Mouse (Mus musculus): ENCODE measurements at regions not wholly inside any gene's neighbourhood (a gene's known extent, or its start where the extent isn't known, plus 50 kb on each side); places are given as distances from the start of the nearest gene placed in this dataset.

- H3K36me3 ChIP-seq, result no peaks in the 10 kb centered on the region
- H3K27me3 ChIP-seq (replicated peaks), result no peaks in the 10 kb centered on the region
- no peak overlapping the region for H3K27ac ChIP-seq (replicated peaks)
- no peak overlapping the region for H3K9ac ChIP-seq (replicated peaks)
- ATAC-seq (ENCODE audit: low FRiP score), result no peak
- no peak overlapping the region for H3K4me2 ChIP-seq
- WGBS, result 32% methylated on average over 2 of the region's 2 CpGs
- H3K4me3 ChIP-seq (replicated peaks), result no peak overlapping the region
- H3K9me3 ChIP-seq (replicated peaks), result no peaks in the 10 kb centered on the region
- no peaks in the 10 kb centered on the region for H3K4me1 ChIP-seq
These were observed 62.5 kb downstream of the Rad51ap2 start for GRCm38 (mm10) chr12:11518379-11518778.

GRCm38 (mm10) chr12:11562891-11563290 lies 107.0 kb downstream of the Rad51ap2 start:
- H3K4me3 ChIP-seq (replicated peaks), result no peak overlapping the region
- H3K9me3 ChIP-seq (replicated peaks), result no peaks in the 10 kb centered on the region
- H3K4me2 ChIP-seq, result no peak overlapping the region
- H3K27ac ChIP-seq (replicated peaks), result no peak overlapping the region
- 86% methylated on average over 6 of the region's 6 CpGs for WGBS
- no peak overlapping the region for H3K9ac ChIP-seq (replicated peaks)
- ATAC-seq (ENCODE audit: low FRiP score), result no peak
- no peaks in the 10 kb centered on the region for H3K27me3 ChIP-seq (replicated peaks)
- H3K36me3 ChIP-seq, result no peaks in the 10 kb centered on the region
- no peaks in the 10 kb centered on the region for H3K4me1 ChIP-seq

- H3K4me2 ChIP-seq, result no peak overlapping the region
- no peaks in the 10 kb centered on the region for H3K9me3 ChIP-seq (replicated peaks)
- H3K4me3 ChIP-seq (replicated peaks), result no peak overlapping the region
- H3K4me1 ChIP-seq, result no peaks in the 10 kb centered on the region
- no peaks in the 10 kb centered on the region for H3K27me3 ChIP-seq (replicated peaks)
- H3K9ac ChIP-seq (replicated peaks), result no peak overlapping the region
- no peaks in the 10 kb centered on the region for H3K36me3 ChIP-seq
- no peak overlapping the region for H3K27ac ChIP-seq (replicated peaks)
- ATAC-seq (ENCODE audit: low FRiP score), result peak; percentile 70
- 83% methylated on average over 1 of the region's 1 CpGs for WGBS
These were observed 114.3 kb downstream of the Rad51ap2 start for GRCm38 (mm10) chr12:11570160-11570559.

GRCm38 (mm10) chr12:11603946-11604345 lies 148.1 kb downstream of the Rad51ap2 start:
- WGBS, result 85% methylated on average over 2 of the region's 2 CpGs
- no peaks in the 10 kb centered on the region for H3K27me3 ChIP-seq (replicated peaks)
- no peaks in the 10 kb centered on the region for H3K36me3 ChIP-seq
- no peaks in the 10 kb centered on the region; the same call in 1 of the 2 replicates for H3K9me3 ChIP-seq (replicated peaks)
- no peak overlapping the region for H3K4me3 ChIP-seq (replicated peaks)
- no peak overlapping the region for H3K9ac ChIP-seq (replicated peaks)
- H3K4me1 ChIP-seq, result no peaks in the 10 kb centered on the region
- H3K27ac ChIP-seq (replicated peaks), result no peak overlapping the region
- ATAC-seq (ENCODE audit: low FRiP score), result no peak
- H3K4me2 ChIP-seq, result no peak overlapping the region

GRCm38 (mm10) chr12:11608733-11609132 lies 152.9 kb downstream of the Rad51ap2 start:
- Histone ChIP-seq H3K4me1 (no peaks in the 10 kb centered on the region), H3K9me3 (replicated peaks) (no peaks in the 10 kb centered on the region), H3K9ac (replicated peaks) (no peak overlapping the region), H3K27me3 (replicated peaks) (no peaks in the 10 kb centered on the region), H3K4me3 (replicated peaks) (no peak overlapping the region), H3K36me3 (no peaks in the 10 kb centered on the region), H3K4me2 (no peak overlapping the region), H3K27ac (replicated peaks) (no peak overlapping the region)
- ATAC-seq (ENCODE audit: low FRiP score), result no peak

GRCm38 (mm10) chr12:11611656-11612055 lies 155.8 kb downstream of the Rad51ap2 start:
- H3K4me3 ChIP-seq (replicated peaks), result no peak overlapping the region
- ATAC-seq (ENCODE audit: low FRiP score), result no peak
- 90% methylated on average over 2 of the region's 2 CpGs for WGBS
- no peak overlapping the region for H3K9ac ChIP-seq (replicated peaks)
- no peaks in the 10 kb centered on the region for H3K4me1 ChIP-seq
- H3K4me2 ChIP-seq, result no peak overlapping the region
- no peaks in the 10 kb centered on the region for H3K27me3 ChIP-seq (replicated peaks)
- no peak overlapping the region for H3K27ac ChIP-seq (replicated peaks)
- H3K36me3 ChIP-seq, result no peaks in the 10 kb centered on the region
- no peaks in the 10 kb centered on the region for H3K9me3 ChIP-seq (replicated peaks)

- no peaks in the 10 kb centered on the region for H3K36me3 ChIP-seq
- H3K27me3 ChIP-seq (replicated peaks), result no peaks in the 10 kb centered on the region
- WGBS, result 85% methylated on average over 2 of the region's 2 CpGs
- H3K9ac ChIP-seq (replicated peaks), result no peak overlapping the region
- no peak overlapping the region for H3K27ac ChIP-seq (replicated peaks)
- no peak for ATAC-seq (ENCODE audit: low FRiP score)
- H3K4me2 ChIP-seq, result no peak overlapping the region
- H3K4me1 ChIP-seq, result no peaks in the 10 kb centered on the region
- no peaks in the 10 kb centered on the region; the same call in 1 of the 2 replicates for H3K9me3 ChIP-seq (replicated peaks)
- H3K4me3 ChIP-seq (replicated peaks), result no peak overlapping the region
These were observed 159.4 kb downstream of the Rad51ap2 start for GRCm38 (mm10) chr12:11615237-11615636.

GRCm38 (mm10) chr12:11623561-11623960 lies 167.7 kb downstream of the Rad51ap2 start:
- no peak overlapping the region for H3K27ac ChIP-seq (replicated peaks)
- no peak overlapping the region for H3K4me2 ChIP-seq
- no peaks in the 10 kb centered on the region for H3K4me1 ChIP-seq
- H3K9ac ChIP-seq (replicated peaks), result no peak overlapping the region
- WGBS, result 79% methylated on average over 1 of the region's 1 CpGs
- no peaks in the 10 kb centered on the region for H3K9me3 ChIP-seq (replicated peaks)
- H3K27me3 ChIP-seq (replicated peaks), result no peaks in the 10 kb centered on the region
- ATAC-seq (ENCODE audit: low FRiP score), result no peak
- H3K4me3 ChIP-seq (replicated peaks), result no peak overlapping the region
- H3K36me3 ChIP-seq, result no peaks in the 10 kb centered on the region

- Histone ChIP-seq H3K27me3 (replicated peaks) (no peaks in the 10 kb centered on the region), H3K9me3 (replicated peaks) (no peaks in the 10 kb centered on the region), H3K4me2 (no peak overlapping the region), H3K4me1 (no peaks in the 10 kb centered on the region), H3K27ac (replicated peaks) (no peak overlapping the region), H3K4me3 (replicated peaks) (no peak overlapping the region), H3K36me3 (no peaks in the 10 kb centered on the region), H3K9ac (replicated peaks) (no peak overlapping the region)
- WGBS, result 83% methylated on average over 1 of the region's 1 CpGs
- no peak; the same call in 1 of the 2 replicates for ATAC-seq (ENCODE audit: low FRiP score)
These were observed 174.3 kb downstream of the Rad51ap2 start for GRCm38 (mm10) chr12:11630178-11630577.

- no peak overlapping the region for H3K4me2 ChIP-seq
- H3K27ac ChIP-seq (replicated peaks), result no peak overlapping the region
- H3K4me3 ChIP-seq (replicated peaks), result no peak overlapping the region
- no peaks in the 10 kb centered on the region for H3K27me3 ChIP-seq (replicated peaks)
- 73% methylated on average over 1 of the region's 1 CpGs for WGBS
- ATAC-seq (ENCODE audit: low FRiP score), result peak; percentile 74
- no peaks in the 10 kb centered on the region for H3K9me3 ChIP-seq (replicated peaks)
- H3K36me3 ChIP-seq, result no peaks in the 10 kb centered on the region
- H3K4me1 ChIP-seq, result no peaks in the 10 kb centered on the region
- no peak overlapping the region for H3K9ac ChIP-seq (replicated peaks)
These were observed 175.9 kb downstream of the Rad51ap2 start for GRCm38 (mm10) chr12:11631790-11632189.

- WGBS, result 82% methylated on average over 3 of the region's 3 CpGs
- no peak overlapping the region for H3K4me2 ChIP-seq
- H3K9me3 ChIP-seq (replicated peaks), result no peaks in the 10 kb centered on the region
- H3K4me3 ChIP-seq (replicated peaks), result no peak overlapping the region
- no peaks in the 10 kb centered on the region for H3K36me3 ChIP-seq
- no peak for ATAC-seq (ENCODE audit: low FRiP score)
- no peaks in the 10 kb centered on the region for H3K27me3 ChIP-seq (replicated peaks)
- H3K9ac ChIP-seq (replicated peaks), result no peak overlapping the region
- no peaks in the 10 kb centered on the region for H3K4me1 ChIP-seq
- no peak overlapping the region for H3K27ac ChIP-seq (replicated peaks)
These were observed 217.4 kb downstream of the Rad51ap2 start for GRCm38 (mm10) chr12:11673281-11673680.

GRCm38 (mm10) chr12:11694797-11695196 lies 238.9 kb downstream of the Rad51ap2 start:
- ATAC-seq (ENCODE audit: low FRiP score), result no peak
- no peak overlapping the region for H3K4me3 ChIP-seq (replicated peaks)
- no peak overlapping the region for H3K4me2 ChIP-seq
- no peaks in the 10 kb centered on the region for H3K36me3 ChIP-seq
- H3K9me3 ChIP-seq (replicated peaks), result no peaks in the 10 kb centered on the region
- no peaks in the 10 kb centered on the region for H3K4me1 ChIP-seq
- WGBS, result 80% methylated on average over 3 of the region's 3 CpGs
- no peaks in the 10 kb centered on the region for H3K27me3 ChIP-seq (replicated peaks)
- no peak overlapping the region for H3K27ac ChIP-seq (replicated peaks)
- H3K9ac ChIP-seq (replicated peaks), result no peak overlapping the region
